Mouse (Mus musculus) neutrophil, adult 5-6 weeks (primary cell): Measurements from ENCODE around the gene Mmp21. TPM values are rescaled to one million over a fixed set of nuclear protein-coding genes. Genes with fewer than 3 reads are reported as not detected.

Experiments used
- ATAC-seq: fragments of 151-379, 151-347 bp; 2 replicates; pipeline ENCODE4 v1.8.0; 2017; ENCODE audit warnings: mild to moderate bottlenecking, moderate TSS enrichment; ENCODE audit not compliant: insufficient number of reproducible peaks, poor library complexity, low FRiP score, severe bottlenecking; ENCODE audit errors: extremely low read depth
- total RNA-seq: library from RNA; stranded (forward); fragments of 200-1000 nt; gene quantifications from 2 replicates; pipeline ENCODE4 v1.2.3, GENCODE M21; 2017

Gene Mmp21
- total RNA-seq, 1 experiment from 2014 or later: not detected

DNA sequence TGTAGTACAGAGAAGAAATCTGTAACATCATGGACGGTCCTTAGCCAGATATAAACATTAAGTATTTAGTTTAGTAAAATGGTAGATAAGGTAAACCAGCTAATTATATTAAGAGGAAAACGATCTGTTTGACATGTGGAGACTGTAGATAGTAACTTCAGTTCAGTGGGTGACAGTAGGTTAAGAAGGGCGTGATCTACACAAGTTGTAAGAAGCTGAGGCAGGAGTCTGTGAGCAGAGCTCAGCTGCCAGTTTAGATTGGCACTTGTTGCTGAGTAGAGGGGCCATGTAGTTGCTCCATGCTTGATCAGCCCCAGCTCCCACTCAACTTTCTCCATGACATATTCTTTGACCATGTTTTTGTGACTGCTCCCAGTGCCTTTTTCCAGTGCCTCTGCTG lies 9.0 kb downstream of the Mmp21 start:
- ATAC-seq: no peak

DNA sequence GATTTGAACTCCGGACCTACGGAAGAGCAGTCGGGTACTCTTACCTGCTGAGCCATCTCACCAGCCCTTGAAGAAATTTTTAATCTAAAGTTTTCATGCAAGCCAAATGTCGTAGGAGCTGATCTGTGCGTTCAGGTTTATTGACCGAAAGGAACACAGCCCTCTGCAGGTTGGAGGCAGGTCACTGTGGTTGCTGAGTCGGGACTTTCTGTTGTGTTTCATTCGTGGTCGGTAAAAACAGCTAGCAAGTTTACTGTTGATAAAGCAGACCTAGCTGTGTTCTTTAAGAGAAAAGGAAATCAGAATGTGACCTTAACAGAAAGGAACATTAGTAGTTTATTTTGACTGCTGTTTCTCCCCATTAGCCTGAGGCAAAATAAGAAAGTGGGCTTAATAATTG lies 9.9 kb downstream of the Mmp21 start:
- no peak for ATAC-seq

GRCm38 (mm10) chr7:133669071-133669470 lies 10.8 kb downstream of the Mmp21 start:
- ATAC-seq: no peak

DNA sequence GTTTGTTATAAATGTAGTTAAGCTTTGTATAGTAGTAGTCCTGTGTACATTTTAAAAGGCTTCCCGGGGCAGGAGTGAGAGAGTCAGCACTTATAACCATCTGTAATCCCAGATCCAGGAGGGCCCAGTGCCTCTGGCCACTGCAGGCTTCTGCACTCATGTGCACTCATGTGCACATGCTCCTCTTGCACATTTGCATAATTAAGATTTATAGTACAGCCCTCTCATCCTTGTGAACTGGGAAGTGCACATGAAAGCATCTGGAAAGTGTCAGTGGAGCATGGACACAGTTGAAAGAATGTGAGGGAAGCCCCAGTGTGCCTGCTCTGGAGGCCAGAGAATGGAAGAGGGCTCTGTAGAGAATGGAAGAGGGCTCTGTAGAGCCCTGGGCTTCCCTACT lies 17.4 kb downstream of the Mmp21 start:
- ATAC-seq: no peak

DNA sequence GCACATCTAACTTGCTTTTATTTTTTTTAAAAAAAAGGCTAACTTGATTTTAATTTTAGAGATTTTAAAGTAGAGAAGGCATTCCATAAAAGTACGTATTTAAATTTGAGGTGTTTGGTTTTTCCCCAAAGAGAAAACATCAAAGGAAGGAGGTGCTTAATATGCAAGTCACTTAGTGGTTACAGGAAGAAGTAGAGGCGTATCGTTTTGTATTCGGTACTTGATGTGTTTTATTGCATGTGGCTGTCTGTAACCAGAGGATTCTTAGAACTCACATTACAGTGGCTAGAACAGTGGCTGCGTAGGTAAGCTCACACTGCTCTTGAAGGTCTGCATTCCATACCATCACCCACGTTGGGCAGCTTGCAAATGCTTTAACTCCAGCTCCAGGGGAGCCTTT lies 34.1 kb downstream of the Mmp21 start:
- ATAC-seq: no peak

DNA sequence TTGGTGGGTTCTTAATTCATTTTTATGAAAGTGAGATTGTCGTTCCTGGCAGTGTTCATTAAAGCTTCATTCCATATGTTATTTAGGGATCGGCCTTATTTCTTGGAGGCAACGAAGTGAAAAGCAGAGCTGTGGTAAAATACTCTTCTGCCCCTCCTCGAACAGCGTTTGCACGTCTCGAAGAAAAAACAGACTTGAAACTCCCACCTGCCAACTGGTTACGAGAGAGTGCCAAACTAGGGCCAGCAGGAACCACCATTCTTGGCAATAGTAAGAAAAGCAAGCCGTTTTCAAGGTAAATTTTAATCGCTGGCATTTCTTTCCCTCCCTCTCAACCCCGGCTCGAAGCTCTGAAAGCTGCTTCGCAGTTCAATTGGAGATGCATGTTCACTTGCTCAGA lies 41.0 kb downstream of the Mmp21 start:
- no peak for ATAC-seq

- ATAC-seq: no peak
Observed at GRCm38 (mm10) chr7:133638306-133638705, 41.6 kb downstream of the Mmp21 start.

DNA sequence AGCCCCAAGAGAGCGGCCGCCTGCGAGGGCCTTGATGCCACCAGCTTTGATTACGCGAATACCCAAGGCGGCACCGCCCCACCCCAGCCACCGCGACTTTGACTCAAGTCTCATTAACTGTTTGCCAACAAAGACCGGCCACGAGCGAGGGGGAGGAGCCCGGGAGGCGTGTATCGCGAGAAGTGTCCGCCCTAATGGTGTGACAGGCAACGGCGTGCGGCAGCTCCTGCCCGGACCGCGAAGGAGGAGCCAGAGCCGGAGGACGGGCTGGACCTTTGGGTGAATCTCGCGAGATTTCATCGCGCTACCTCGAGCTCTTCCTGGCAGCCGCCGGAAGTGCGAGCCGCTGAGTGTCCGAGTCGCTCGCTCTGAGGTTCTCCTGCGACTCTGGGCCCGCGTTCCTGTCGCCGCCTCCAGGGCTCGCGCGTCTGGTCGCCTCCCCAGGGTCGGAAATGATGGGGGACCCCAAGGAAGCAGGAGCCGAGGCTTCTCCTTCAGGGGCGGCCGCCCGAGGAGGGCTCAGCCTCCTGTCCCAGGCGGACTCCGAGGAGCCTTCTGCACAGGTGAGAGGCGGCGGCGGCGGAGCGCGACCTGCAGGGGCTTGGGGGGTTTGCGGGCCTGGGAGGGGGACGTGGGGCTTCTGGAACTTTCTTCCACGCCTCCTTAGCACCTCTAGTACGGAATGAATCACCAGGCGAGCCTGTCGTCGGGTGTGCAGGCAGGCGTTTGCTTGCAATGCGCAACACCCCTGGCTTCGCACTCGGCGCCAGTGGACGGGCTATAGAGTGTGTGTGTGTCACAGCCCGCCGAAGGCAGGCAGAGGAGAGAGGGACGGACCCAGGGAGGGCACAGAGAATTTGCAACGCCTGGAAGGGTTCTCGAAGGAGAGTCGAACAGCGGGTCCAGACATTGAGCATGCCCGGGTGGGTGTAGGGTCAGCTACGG lies 42.2 kb downstream of the Mmp21 start, which contains the start of gene Edrf1:
Gene Edrf1 (plus strand): TSS at position 183 of the 945 bp plus-strand sequence.
- peak; percentile 93 for ATAC-seq

GRCm38 (mm10) chr7:133636738-133637352 lies 43.0 kb downstream of the Mmp21 start:
- ATAC-seq: peak; percentile 62

DNA sequence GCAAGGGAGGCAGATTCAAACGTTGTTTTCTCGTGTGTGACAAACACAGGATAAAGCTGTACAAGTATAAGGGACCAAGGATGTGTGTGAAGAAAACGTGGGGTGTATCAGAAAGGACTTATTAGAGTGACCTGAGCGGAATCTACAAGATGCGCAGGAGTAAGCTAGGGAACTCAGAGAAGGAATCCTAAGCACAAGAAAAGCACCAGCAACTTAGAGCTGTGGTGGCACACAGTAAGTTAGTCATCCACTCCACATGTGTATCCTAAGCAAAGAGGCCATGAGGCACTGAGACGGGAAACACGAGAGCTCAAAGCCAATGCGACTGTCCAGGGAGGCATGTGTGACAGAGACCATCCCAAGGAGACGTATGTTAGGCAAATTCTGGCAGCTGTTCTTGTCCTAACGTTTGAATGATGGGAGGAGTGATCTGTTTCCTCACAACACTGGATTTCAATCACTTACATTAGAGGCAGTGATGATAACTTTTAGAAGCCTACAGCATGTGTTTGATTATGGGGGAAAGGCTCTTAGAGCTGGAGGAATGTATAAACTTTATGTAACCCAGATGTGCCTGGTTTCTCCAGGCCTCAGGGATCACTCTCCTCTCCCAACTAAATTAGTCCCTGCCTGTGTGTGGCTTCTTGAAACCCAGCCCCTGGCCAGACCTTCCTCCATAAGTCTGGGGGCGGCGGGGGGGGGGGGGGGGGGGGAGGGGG lies 44.8 kb downstream of the Mmp21 start:
- ATAC-seq: no peak

DNA sequence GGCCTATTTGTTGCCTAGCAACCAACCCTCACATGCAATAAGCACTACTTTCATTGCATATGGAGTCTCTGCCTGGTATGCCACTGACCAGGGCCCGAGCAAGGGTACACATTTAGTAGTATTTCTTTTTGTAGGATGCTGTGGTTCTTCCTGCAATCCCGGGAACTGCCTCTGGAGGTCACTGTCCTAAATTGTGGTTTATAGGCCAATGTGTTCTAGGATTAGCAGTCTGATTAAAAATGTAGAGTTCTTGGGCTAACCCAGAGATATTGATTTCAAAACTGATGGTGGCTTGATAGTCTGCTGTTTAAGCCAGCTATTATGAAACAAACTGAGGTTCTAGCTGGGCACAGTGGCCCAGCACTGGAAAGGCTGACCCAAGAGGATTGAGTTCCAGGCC lies 47.4 kb downstream of the Mmp21 start:
- peak; percentile 18; the same call in 1 of the 2 replicates for ATAC-seq

DNA sequence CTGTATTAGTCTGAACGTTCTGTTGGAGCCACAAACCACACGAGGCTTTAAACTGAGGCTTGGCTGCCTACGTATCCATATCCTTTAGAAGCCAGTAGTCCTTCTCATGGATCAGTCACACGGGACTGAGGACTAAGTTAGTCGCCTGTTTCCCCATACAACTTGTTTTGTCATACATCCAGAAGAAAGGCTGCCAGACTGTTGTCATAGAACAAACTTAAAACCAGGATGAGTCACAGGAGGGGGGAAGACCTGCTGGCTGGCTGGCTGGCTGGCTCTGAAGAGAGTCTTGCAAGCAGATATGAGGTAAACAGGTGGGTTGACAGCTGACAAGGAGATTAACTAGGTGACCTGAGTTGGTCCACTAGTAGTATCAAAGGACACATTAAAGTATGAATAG lies 49.0 kb downstream of the Mmp21 start:
- no peak for ATAC-seq

- ATAC-seq: no peak
Observed at GRCm38 (mm10) chr7:133627184-133627936, 52.5 kb downstream of the Mmp21 start.

Other genes starting within 250 kb of the Mmp21 start
- gene Tex36, start 77.9 kb downstream of the Mmp21 start, total RNA-seq: not detected in 2 replicates
- gene Edrf1, start 42.5 kb downstream of the Mmp21 start, total RNA-seq: 58.2 and 71.7 TPM in 2 replicates
- 69.9 and 75.0 TPM in 2 replicates for gene Bccip, start 29.3 kb upstream of the Mmp21 start, total RNA-seq
- gene Uros, start 30.0 kb upstream of the Mmp21 start, total RNA-seq: 12.3 and 15.7 TPM in 2 replicates
- gene Fank1, start 96.8 kb upstream of the Mmp21 start, total RNA-seq: not detected in 2 replicates
- 18.4 and 19.2 TPM in 2 replicates for gene Dhx32, start 102.7 kb upstream of the Mmp21 start, total RNA-seq